Mouse (Mus musculus): ENCODE results near the gene Mmel1.

DNA sequence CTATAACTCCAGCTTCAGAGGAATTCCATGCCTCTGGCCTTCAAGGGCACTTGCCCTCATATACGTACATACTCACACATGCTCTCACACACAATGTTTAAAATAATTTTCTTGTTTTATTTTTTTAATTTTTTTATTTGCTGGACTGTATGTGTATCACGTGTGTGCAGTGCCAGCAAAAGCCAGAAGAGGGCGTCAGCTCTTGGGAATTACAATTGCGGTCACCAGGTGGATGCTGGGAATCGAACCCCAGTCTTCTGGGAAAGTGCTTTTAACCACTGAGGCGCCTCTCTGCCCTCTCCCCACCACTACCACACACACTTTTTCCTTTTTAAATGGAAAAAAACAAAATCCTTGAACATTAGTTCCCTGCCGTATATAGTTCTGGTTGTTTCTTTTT, 12.5 kb upstream of the Mmel1 start:
- no peak for TF ChIP-seq CTCF (IDR thresholded peaks at IDR 0.05; ENCODE audit: insufficient read depth, low read length)
- no peak for TF ChIP-seq POLR2A (IDR thresholded peaks at IDR 0.05; ENCODE audit: borderline replicate concordance, extremely low read depth, low read depth, low read length)
